In genomic region chr13:91168486-91168885, GRCm38 (mm10) we compare ENCODE assay signal across 30 mouse cellular contexts. TPM values are rescaled to one million over a fixed set of nuclear protein-coding genes. Genes with fewer than 3 reads are reported as not detected.
A peak's percentile ranks its signal among the peaks of the same experiment; 100 is the strongest.
DNase-seq lines count a peak whose midpoint lies in the region; ATAC-seq and TF ChIP-seq lines count a peak whose summit lies in the region.
"Had no signal": no experiment of that assay in that cellular context is flagged by ENCODE, and none has a peak within 500 bp of the region (broad histone marks: within the 10 kb centered on the region; RNA-seq: fewer than 3 reads in every experiment).

No protein-coding gene starts in this region.

- no peak for TF ChIP-seq POLR2A in lung, adult 2 months (IDR thresholded peaks at IDR 0.05; ENCODE audit: borderline replicate concordance, extremely low read depth, low read depth, low read length)

- no peaks in the 10 kb centered on the region for H3K27me3 ChIP-seq in heart, postnatal 0 days (ENCODE audit: control insufficient read depth, insufficient read depth, low read length)
- H3K27me3 ChIP-seq in heart, embryonic 10.5 days (ENCODE audit: insufficient read depth, poor library complexity, severe bottlenecking) = no peaks in the 10 kb centered on the region
- H3K27me3 ChIP-seq in lung, embryonic 16.5 days (ENCODE audit: control insufficient read depth, insufficient read depth, low read depth, low read length) = no peaks in the 10 kb centered on the region
- H3K27me3 ChIP-seq: embryonic facial prominence, embryonic 13.5 days; forebrain, embryonic 15.5 days; heart, embryonic 15.5 days; hindbrain, embryonic 12.5 days; limb, embryonic 13.5 days; midbrain, embryonic 15.5 days; neural tube, embryonic 12.5 days; stomach, embryonic 15.5 days had no signal

- TF ChIP-seq EP300 in heart, postnatal 0 days (IDR thresholded peaks at IDR 0.05; ENCODE audit: low read depth) = no peak

- no peaks in the 10 kb centered on the region for H3K9me3 ChIP-seq in heart, postnatal 0 days (replicated peaks; ENCODE audit: control insufficient read depth, low read length)
- H3K9me3 ChIP-seq in heart, embryonic 10.5 days = no peaks in the 10 kb centered on the region
- H3K9me3 ChIP-seq in lung, embryonic 16.5 days (ENCODE audit: control insufficient read depth, low read length) = no peaks in the 10 kb centered on the region
- H3K9me3 ChIP-seq: embryonic facial prominence, embryonic 13.5 days; forebrain, embryonic 10.5 days; forebrain, embryonic 15.5 days; G1E; heart, embryonic 15.5 days; hindbrain, embryonic 12.5 days; limb, embryonic 13.5 days; midbrain, embryonic 10.5 days; midbrain, embryonic 15.5 days; neural tube, embryonic 12.5 days; stomach, embryonic 15.5 days had no signal

- TF ChIP-seq CTCF in heart, postnatal 0 days (IDR thresholded peaks at IDR 0.05; ENCODE audit: low read depth) = no peak
- TF ChIP-seq CTCF in lung, adult 2 months (IDR thresholded peaks at IDR 0.05; ENCODE audit: insufficient read depth, low read length) = no peak

- H3K9ac ChIP-seq in heart, postnatal 0 days (replicated peaks; ENCODE audit: low read depth, low read length) = no peak overlapping the region
- H3K9ac ChIP-seq in lung, embryonic 16.5 days (ENCODE audit: low read length) = no peak overlapping the region
- H3K9ac ChIP-seq: embryonic facial prominence, embryonic 13.5 days; forebrain, embryonic 15.5 days; heart, embryonic 15.5 days; hindbrain, embryonic 12.5 days; limb, embryonic 13.5 days; liver, postnatal 0 days; midbrain, embryonic 15.5 days; neural tube, embryonic 12.5 days; stomach, embryonic 15.5 days had no signal

- peaks cover 26% of the 10 kb centered on the region for H3K4me1 ChIP-seq in heart, postnatal 0 days (ENCODE audit: control insufficient read depth, insufficient read depth)
- H3K4me1 ChIP-seq in heart, embryonic 10.5 days = peaks cover 43% of the 10 kb centered on the region
- peaks cover 7% of the 10 kb centered on the region for H3K4me1 ChIP-seq in lung, embryonic 16.5 days (replicated peaks; ENCODE audit: control insufficient read depth, insufficient read depth, low read length)
- peaks cover 3% of the 10 kb centered on the region for H3K4me1 ChIP-seq in lung, adult 2 months (ENCODE audit: control insufficient read depth, insufficient read depth, low read length)
- H3K4me1 ChIP-seq: hindbrain, embryonic 12.5 days; midbrain, embryonic 15.5 days; neural tube, embryonic 12.5 days had no signal

- 78% methylated on average over 4 of the region's 4 CpGs for WGBS in heart, postnatal 0 days
- 83% methylated on average over 4 of the region's 4 CpGs for whole genome bisulfite sequencing in heart, embryonic 10.5 days
- WGBS in lung, embryonic 16.5 days = 58% methylated on average over 4 of the region's 4 CpGs
- WGBS in lung, adult 2 months = 73% methylated on average over 4 of the region's 4 CpGs

- no peak for DNase-seq in heart, postnatal 0 days (ENCODE audit: low spot score)
- DNase-seq in heart, embryonic 10.5 days (ENCODE audit: low spot score) = no peak
- no peak for DNase-seq in lung, adult 2 months
- peak; percentile 8 for DNase-seq in thymus, postnatal 0 days (ENCODE audit: low spot score)
- no peak for DNase-seq in thymus, postnatal 25 days
- DNase-seq in MN1 (ENCODE audit: low spot score) = no peak
- DNase-seq: adrenal gland, postnatal 36 days; cerebellum, adult 18-20 months; cerebellum, postnatal 10 days; heart, postnatal 36 days; kidney, adult 2 months; kidney, postnatal 36 days; liver, postnatal 0 days; retina, postnatal 1 day; right cerebral cortex, postnatal 14 days had no signal

- H3K27ac ChIP-seq in heart, postnatal 0 days (ENCODE audit: low read depth) = no peak overlapping the region
- H3K27ac ChIP-seq in heart, embryonic 10.5 days = no peak overlapping the region
- peak overlapping the region; percentile 67 for H3K27ac ChIP-seq in lung, embryonic 16.5 days (ENCODE audit: low read length)
- H3K27ac ChIP-seq: embryonic facial prominence, embryonic 13.5 days; forebrain, embryonic 10.5 days; forebrain, embryonic 15.5 days; heart, embryonic 15.5 days; hindbrain, embryonic 12.5 days; layer of hippocampus, adult 2 months; left cerebral cortex, adult 2 months; limb, embryonic 13.5 days; midbrain, embryonic 10.5 days; midbrain, embryonic 15.5 days; neural tube, embryonic 12.5 days; stomach, embryonic 15.5 days had no signal

- ATAC-seq in heart, postnatal 0 days (ENCODE audit: insufficient read depth, low read depth) = peak; percentile 27; the same call in 1 of the 2 replicates
- peak; percentile 87 for ATAC-seq in lung, embryonic 16.5 days (ENCODE audit: low read depth)
- ATAC-seq: forebrain, embryonic 15.5 days; liver, postnatal 0 days; midbrain, embryonic 15.5 days had no signal

- no peak overlapping the region for H3K4me3 ChIP-seq in heart, postnatal 0 days (ENCODE audit: low read depth, low read length)
- H3K4me3 ChIP-seq in heart, embryonic 10.5 days = no peak overlapping the region
- no peak overlapping the region for H3K4me3 ChIP-seq in lung, embryonic 16.5 days (ENCODE audit: low read length)
- H3K4me3 ChIP-seq in lung, adult 2 months (replicated peaks; ENCODE audit: extremely low read depth, low read depth, low read length) = no peak overlapping the region
- H3K4me3 ChIP-seq: embryonic facial prominence, embryonic 13.5 days; forebrain, embryonic 10.5 days; forebrain, embryonic 15.5 days; heart, embryonic 15.5 days; hindbrain, embryonic 12.5 days; layer of hippocampus, adult 2 months; left cerebral cortex, adult 2 months; limb, embryonic 13.5 days; midbrain, embryonic 10.5 days; midbrain, embryonic 15.5 days; neural tube, embryonic 12.5 days; stomach, embryonic 15.5 days had no signal

- H3K36me3 ChIP-seq in heart, postnatal 0 days (replicated peaks; ENCODE audit: control insufficient read depth, insufficient read depth, low read length) = no peaks in the 10 kb centered on the region
- H3K36me3 ChIP-seq in heart, embryonic 10.5 days = no peaks in the 10 kb centered on the region
- no peaks in the 10 kb centered on the region for H3K36me3 ChIP-seq in lung, embryonic 16.5 days (ENCODE audit: control insufficient read depth, insufficient read depth, low read length)
- H3K36me3 ChIP-seq: embryonic facial prominence, embryonic 13.5 days; forebrain, embryonic 10.5 days; forebrain, embryonic 15.5 days; G1E; heart, embryonic 15.5 days; hindbrain, embryonic 12.5 days; limb, embryonic 13.5 days; midbrain, embryonic 10.5 days; midbrain, embryonic 15.5 days; neural tube, embryonic 12.5 days; stomach, embryonic 15.5 days had no signal

- no peak overlapping the region for H3K4me2 ChIP-seq in heart, postnatal 0 days (ENCODE audit: low read depth, low read length)
- no peak overlapping the region for H3K4me2 ChIP-seq in lung, embryonic 16.5 days (ENCODE audit: low read depth, low read length)
- H3K4me2 ChIP-seq: embryonic facial prominence, embryonic 13.5 days; forebrain, embryonic 15.5 days; heart, embryonic 15.5 days; hindbrain, embryonic 12.5 days; limb, embryonic 13.5 days; liver, embryonic 11.5 days; midbrain, embryonic 15.5 days; neural tube, embryonic 12.5 days; stomach, embryonic 15.5 days had no signal

RNA-seq across cellular contexts. Expression of gene Atg10, which starts 55.3 kb away (rescaled TPM):
- total RNA-seq in heart, postnatal 0 days (2014; rRNA removed; ENCODE audit: low replicate concordance) = 6.7 and 24.7 TPM in 2 replicates
- polyA plus RNA-seq in heart, postnatal 0 days (2015; fragmentation: Nextera tagmentation; extraction: Ambion mirVana) = 41.8 and 44.3 TPM in 2 replicates
- 15.1 and 19.5 TPM in 2 replicates for polyA plus RNA-seq in heart, embryonic 10.5 days (2016; fragmentation: Nextera tagmentation; extraction: Ambion mirVana)
- 14.7 and 16.0 TPM in 2 replicates for polyA plus RNA-seq in lung, embryonic 16.5 days (2015; fragmentation: Nextera tagmentation; extraction: Ambion mirVana)
- 1.5 and 2.8 TPM in 2 replicates for polyA plus RNA-seq in lung, adult 2 months (2012; rRNA removed)
- 18.0 and 21.7 TPM in 2 replicates for polyA plus RNA-seq in thymus, postnatal 0 days (2015; fragmentation: Nextera tagmentation; extraction: Ambion mirVana)
